Mouse (Mus musculus): Measurements from ENCODE around the gene Gm44503.

DNA sequence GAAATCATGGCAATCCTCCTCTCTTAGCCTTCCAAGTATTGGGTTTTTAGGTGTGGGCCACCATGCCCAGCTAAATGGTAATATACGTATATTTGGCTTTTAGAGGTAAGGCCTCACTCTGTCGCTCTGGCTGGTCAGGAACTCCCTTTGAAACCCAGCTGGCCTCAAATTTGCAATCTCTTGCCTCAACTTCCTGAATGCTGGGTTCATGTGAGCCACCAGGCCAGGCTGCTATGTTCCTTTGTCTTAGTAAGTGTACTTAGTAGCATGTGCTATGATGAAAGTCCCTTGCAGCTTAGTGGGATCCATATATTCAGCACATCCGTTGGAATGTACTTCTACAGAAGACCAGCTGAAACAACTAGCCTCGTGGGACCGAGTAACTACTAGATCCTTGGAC lies 16.1 kb downstream of the Gm44503 start:
- no peak for TF ChIP-seq CTCF (IDR thresholded peaks at IDR 0.05; ENCODE audit: low read depth)
- no peak for TF ChIP-seq EP300 (IDR thresholded peaks at IDR 0.05; ENCODE audit: low read depth)

Data from liver, embryonic 14.5 days (tissue).